14 mouse cellular contexts compared by ENCODE assay signal in genomic region chr7:144626042-144626441, GRCm38 (mm10). TPM values are rescaled to one million over a fixed set of nuclear protein-coding genes. Genes with fewer than 3 reads are reported as not detected.
DNase-seq lines count a peak whose midpoint lies in the region; ATAC-seq and TF ChIP-seq lines count a peak whose summit lies in the region.
"Had no signal": no experiment of that assay in that cellular context is flagged by ENCODE, and none has a peak within 500 bp of the region (broad histone marks: within the 10 kb centered on the region; RNA-seq: fewer than 3 reads in every experiment).

No protein-coding gene starts in this region.

- no peak overlapping the region for H3K4me3 ChIP-seq in hindbrain, embryonic 11.5 days (ENCODE audit: low read depth, low read length)
- H3K4me3 ChIP-seq in hindbrain, embryonic 16.5 days (ENCODE audit: low read length): no peak overlapping the region
- H3K4me3 ChIP-seq in hindbrain, postnatal 0 days (ENCODE audit: low read length): no peak overlapping the region
- no peak overlapping the region for H3K4me3 ChIP-seq in liver, postnatal 0 days (ENCODE audit: low read depth, low read length)
- H3K4me3 ChIP-seq: intestine, embryonic 15.5 days had no signal

- H3K4me2 ChIP-seq in hindbrain, embryonic 11.5 days (replicated peaks; ENCODE audit: low read depth, low read length): no peak overlapping the region
- H3K4me2 ChIP-seq in hindbrain, embryonic 16.5 days (ENCODE audit: low read length): no peak overlapping the region
- no peak overlapping the region for H3K4me2 ChIP-seq in hindbrain, postnatal 0 days (ENCODE audit: low read depth, low read length)
- H3K4me2 ChIP-seq in liver, postnatal 0 days (ENCODE audit: low read depth, low read length): no peak overlapping the region
- H3K4me2 ChIP-seq: intestine, embryonic 15.5 days had no signal

- H3K27ac ChIP-seq in hindbrain, embryonic 11.5 days (ENCODE audit: low read depth, low read length): peak overlapping the region; percentile 78; the same call in 1 of the 2 replicates
- H3K27ac ChIP-seq in hindbrain, embryonic 16.5 days (ENCODE audit: low read depth, low read length): no peak overlapping the region
- H3K27ac ChIP-seq in hindbrain, postnatal 0 days: no peak overlapping the region; the same call in 1 of the 2 replicates
- no peak overlapping the region for H3K27ac ChIP-seq in liver, postnatal 0 days (ENCODE audit: low read depth)
- H3K27ac ChIP-seq: intestine, embryonic 15.5 days had no signal

- H3K4me1 ChIP-seq in hindbrain, embryonic 11.5 days (replicated peaks; ENCODE audit: control insufficient read depth, insufficient read depth, low read length): peaks cover 10% of the 10 kb centered on the region
- H3K4me1 ChIP-seq in hindbrain, embryonic 16.5 days (ENCODE audit: control insufficient read depth, insufficient read depth, low read depth, low read length): peaks cover 9% of the 10 kb centered on the region
- peaks cover 8% of the 10 kb centered on the region; the same call in 1 of the 2 replicates for H3K4me1 ChIP-seq in hindbrain, postnatal 0 days (ENCODE audit: insufficient read depth, low read length)
- no peaks in the 10 kb centered on the region for H3K4me1 ChIP-seq in liver, postnatal 0 days (ENCODE audit: insufficient read depth)

- H3K36me3 ChIP-seq in hindbrain, embryonic 11.5 days (ENCODE audit: control insufficient read depth, insufficient read depth, low read length): no peaks in the 10 kb centered on the region
- no peaks in the 10 kb centered on the region for H3K36me3 ChIP-seq in hindbrain, embryonic 16.5 days (ENCODE audit: control insufficient read depth, insufficient read depth, low read length)
- H3K36me3 ChIP-seq in hindbrain, postnatal 0 days (ENCODE audit: insufficient read depth, low read length): no peaks in the 10 kb centered on the region
- H3K36me3 ChIP-seq in liver, postnatal 0 days (replicated peaks; ENCODE audit: insufficient read depth, low read length): no peaks in the 10 kb centered on the region

- WGBS in hindbrain, embryonic 11.5 days: 78% methylated on average over 2 of the region's 2 CpGs
- 70% methylated on average over 2 of the region's 2 CpGs for WGBS in hindbrain, embryonic 16.5 days
- WGBS in hindbrain, postnatal 0 days: 73% methylated on average over 2 of the region's 2 CpGs
- 59% methylated on average over 2 of the region's 2 CpGs for WGBS in liver, postnatal 0 days (ENCODE audit: insufficient replicate concordance)

- no peak for TF ChIP-seq CTCF in hindbrain, postnatal 0 days (IDR thresholded peaks at IDR 0.05; ENCODE audit: low read depth)
- TF ChIP-seq CTCF in liver, postnatal 0 days (IDR thresholded peaks at IDR 0.05; ENCODE audit: low read depth): no peak

- no peak for TF ChIP-seq EP300 in liver, postnatal 0 days (IDR thresholded peaks at IDR 0.05; ENCODE audit: low read depth)

- peak; percentile 55 for DNase-seq in adrenal gland, postnatal 10 days
- no peak for DNase-seq in adrenal gland, postnatal 4 days (ENCODE audit: low spot score in 2 of 2)
- DNase-seq in hindbrain, embryonic 11.5 days (ENCODE audit: low spot score): no peak
- peak; percentile 40 for DNase-seq in adrenal gland, postnatal 25 days
- DNase-seq in hindbrain, postnatal 0 days (ENCODE audit: low spot score): peak; percentile 35
- DNase-seq in lung, postnatal 10 days: no peak
- no peak for DNase-seq in liver, postnatal 0 days
- DNase-seq: cerebellum, adult 11-12 months; kidney, postnatal 14 days; spleen, adult 18-20 months; thymus, postnatal 4 days had no signal

- no peak for ATAC-seq in hindbrain, embryonic 11.5 days (ENCODE audit: low FRiP score)
- no peak for ATAC-seq in hindbrain, embryonic 16.5 days
- ATAC-seq in hindbrain, postnatal 0 days: no peak
- ATAC-seq in liver, postnatal 0 days: no peak
- ATAC-seq: intestine, embryonic 15.5 days; Patski had no signal

- H3K9ac ChIP-seq in hindbrain, embryonic 11.5 days (ENCODE audit: low read depth, low read length): no peak overlapping the region
- no peak overlapping the region for H3K9ac ChIP-seq in hindbrain, embryonic 16.5 days (ENCODE audit: low read depth, low read length)
- H3K9ac ChIP-seq in hindbrain, postnatal 0 days (replicated peaks; ENCODE audit: low read length): no peak overlapping the region
- H3K9ac ChIP-seq in liver, postnatal 0 days (replicated peaks): no peak overlapping the region
- H3K9ac ChIP-seq: intestine, embryonic 15.5 days had no signal

- peaks cover 5% of the 10 kb centered on the region for H3K27me3 ChIP-seq in hindbrain, embryonic 11.5 days (ENCODE audit: control insufficient read depth, insufficient read depth, low read length)
- no peaks in the 10 kb centered on the region for H3K27me3 ChIP-seq in hindbrain, embryonic 16.5 days (replicated peaks; ENCODE audit: control insufficient read depth, insufficient read depth, low read length)
- H3K27me3 ChIP-seq in hindbrain, postnatal 0 days (ENCODE audit: insufficient read depth, low read length): no peaks in the 10 kb centered on the region
- peaks cover 6% of the 10 kb centered on the region; the same call in 1 of the 2 replicates for H3K27me3 ChIP-seq in liver, postnatal 0 days (ENCODE audit: insufficient read depth, low read length)
- H3K27me3 ChIP-seq: intestine, embryonic 15.5 days; Patski had no signal

- no peaks in the 10 kb centered on the region for H3K9me3 ChIP-seq in hindbrain, embryonic 11.5 days (ENCODE audit: control insufficient read depth, low read length)
- peaks cover 2% of the 10 kb centered on the region; the same call in 1 of the 2 replicates for H3K9me3 ChIP-seq in hindbrain, embryonic 16.5 days (ENCODE audit: control insufficient read depth, low read length)
- H3K9me3 ChIP-seq in hindbrain, postnatal 0 days (ENCODE audit: low read length): no peaks in the 10 kb centered on the region
- H3K9me3 ChIP-seq in liver, postnatal 0 days (ENCODE audit: low read length): 0 out of 2 replicates have a peak, but pooled peaks cover 2% of the 10 kb centered on the region
- H3K9me3 ChIP-seq: intestine, embryonic 15.5 days had no signal

RNA-seq across cellular contexts. Expression of gene Fadd, which starts 43.8 kb away (rescaled TPM):
- 10 to 100 TPM; 10.1 to 11.1 TPM for total RNA-seq in adrenal gland, postnatal 10 days (2021)
- 10 to 100 TPM; 13.3 to 14.4 TPM for total RNA-seq in adrenal gland, postnatal 4 days (2021)
- polyA plus RNA-seq in hindbrain, embryonic 11.5 days (2014; fragmentation: Nextera tagmentation; extraction: Ambion mirVana): 8.3 and 8.6 TPM in 2 replicates
- 4.7 and 5.9 TPM in 2 replicates for polyA plus RNA-seq in hindbrain, embryonic 16.5 days (2015; fragmentation: Nextera tagmentation; extraction: Ambion mirVana)
- 13.5 and 17.1 TPM in 2 replicates for total RNA-seq in adrenal gland, postnatal 25 days (2021)
- 3.4 and 4.3 TPM in 2 replicates for total RNA-seq in hindbrain, postnatal 0 days (2014; rRNA removed)
- 3.1 and 3.7 TPM in 2 replicates for polyA plus RNA-seq in hindbrain, postnatal 0 days (2015; fragmentation: Nextera tagmentation; extraction: Ambion mirVana)
- polyA plus RNA-seq in liver, postnatal 0 days (2015; fragmentation: Nextera tagmentation; extraction: Ambion mirVana): 4.1 TPM in 2 replicates

Comparison
In these comparisons a context has a peak if more than half of its experiments do, and no peak if none do; other contexts are left out.
1. DNase-seq: peak in adrenal gland, postnatal 10 days (single experiment), adrenal gland, postnatal 25 days (single experiment) and hindbrain, postnatal 0 days (single experiment); none in adrenal gland, postnatal 4 days (0 of 2), hindbrain, embryonic 11.5 days (single experiment), lung, postnatal 10 days (single experiment) and liver, postnatal 0 days (single experiment).